Mouse (Mus musculus) liver, embryonic 11.5 days (tissue): ENCODE data around the gene Sprr3. TPM values are rescaled to one million over a fixed set of nuclear protein-coding genes. Genes with fewer than 3 reads are reported as not detected.

Experiments
- ATAC-seq: fragments of 200-750 bp; cut with Nextera tagmentation; replicated peaks from 2 replicates; pipeline ENCODE4 v1.8.0; 2017; ENCODE audit warnings: moderate number of reproducible peaks, mild to moderate bottlenecking, moderate TSS enrichment, moderate library complexity; ENCODE audit not compliant: low FRiP score
- DNase-seq: peaks from one replicate; pipeline ENCODE4 v3.0.0-alpha.2; 2017; ENCODE audit warnings: low spot score
- H3K27ac ChIP-seq: fragments of 300-500 bp; sonication (generic); 2 replicates; pipeline ENCODE4 v1.5.1; 2014; ENCODE audit warnings: mild to moderate bottlenecking, low read depth, low read length, control low read depth
- H3K27me3 ChIP-seq: fragments of 300-500 bp; sonication (generic); replicated peaks from 2 replicates; pipeline ENCODE4 v1.6.1; 2014; ENCODE audit warnings: low read length, mixed read lengths; ENCODE audit not compliant: control insufficient read depth, insufficient read depth
- H3K36me3 ChIP-seq: fragments of 300-500 bp; sonication (generic); 2 replicates; pipeline ENCODE4 v1.6.1; 2014; ENCODE audit warnings: mild to moderate bottlenecking, low read length, moderate library complexity, mixed read lengths; ENCODE audit not compliant: control insufficient read depth, insufficient read depth
- H3K4me1 ChIP-seq: fragments of 300-500 bp; sonication (generic); replicated peaks from 2 replicates; pipeline ENCODE4 v1.6.1; 2014; ENCODE audit warnings: low read length, mixed read lengths; ENCODE audit not compliant: control insufficient read depth, insufficient read depth
- H3K4me2 ChIP-seq: fragments of 300-500 bp; sonication (generic); 2 replicates; pipeline ENCODE4 v1.6.1; 2014; ENCODE audit warnings: mild to moderate bottlenecking, control low read depth, moderate library complexity
- H3K4me3 ChIP-seq: fragments of 300-500 bp; sonication (generic); 2 replicates; pipeline ENCODE4 v1.5.1; 2014; ENCODE audit warnings: low read depth, low read length, control low read depth
- H3K9ac ChIP-seq: fragments of 300-500 bp; sonication (generic); 2 replicates; pipeline ENCODE4 v1.6.1; 2014; ENCODE audit warnings: low read depth, low read length, control low read depth
- H3K9me3 ChIP-seq: fragments of 300-500 bp; sonication (generic); 2 replicates; pipeline ENCODE4 v1.6.1; 2016; ENCODE audit warnings: low read length, inconsistent platforms, mixed read lengths; ENCODE audit not compliant: control insufficient read depth
- WGBS: fragments of 180-500 bp; shearing (Covaris S2); extraction: QIAGEN DNeasy Blood & Tissue Kit; methylation state at CpG from one replicate; pipeline ENCODE4 v1.1.7; 2014; 5-methylcytosine and 5-hydroxymethylcytosine counted together
- polyA plus RNA-seq: library from polyadenylated mRNA; unstranded; fragments of >200 nt; fragmentation: Nextera tagmentation; extraction: Ambion mirVana; gene quantifications from 2 replicates; pipeline ENCODE4 v1.2.1, GENCODE M21; 2014

Sprr3 gene
- polyA plus RNA-seq, 1 experiment from 2014 or later = not detected

GRCm38 (mm10) chr3:92467424-92467823 is 8.9 kb upstream of the Sprr3 start:
- H3K4me3 ChIP-seq = no peak overlapping the region
- H3K36me3 ChIP-seq = no peaks in the 10 kb centered on the region
- no peak overlapping the region for H3K27ac ChIP-seq
- no peaks in the 10 kb centered on the region for H3K9me3 ChIP-seq
- no peak for DNase-seq
- ATAC-seq = no peak
- H3K27me3 ChIP-seq = no peaks in the 10 kb centered on the region
- no peak overlapping the region for H3K9ac ChIP-seq
- no peaks in the 10 kb centered on the region for H3K4me1 ChIP-seq
- no peak overlapping the region for H3K4me2 ChIP-seq

GRCm38 (mm10) chr3:92466576-92466975 is 8.1 kb upstream of the Sprr3 start:
- Histone ChIP-seq H3K27me3 (no peaks in the 10 kb centered on the region), H3K4me3 (no peak overlapping the region), H3K27ac (no peak overlapping the region), H3K4me2 (no peak overlapping the region), H3K9ac (no peak overlapping the region), H3K36me3 (no peaks in the 10 kb centered on the region), H3K4me1 (no peaks in the 10 kb centered on the region), H3K9me3 (no peaks in the 10 kb centered on the region)
- ATAC-seq (no peak), DNase-seq (no peak)
- WGBS = 80% methylated on average over 1 of the region's 1 CpGs

- H3K36me3 ChIP-seq = no peaks in the 10 kb centered on the region
- no peaks in the 10 kb centered on the region for H3K9me3 ChIP-seq
- no peak overlapping the region for H3K4me3 ChIP-seq
- H3K4me1 ChIP-seq = no peaks in the 10 kb centered on the region
- no peak overlapping the region for H3K27ac ChIP-seq
- no peak for ATAC-seq
- no peak overlapping the region for H3K9ac ChIP-seq
- DNase-seq = no peak
- 87% methylated on average over 5 of the region's 5 CpGs for WGBS
- H3K4me2 ChIP-seq = no peak overlapping the region
- H3K27me3 ChIP-seq = no peaks in the 10 kb centered on the region
These were observed 3.4 kb downstream of the Sprr3 start for GRCm38 (mm10) chr3:92455151-92455550.

GRCm38 (mm10) chr3:92440177-92440576 is 18.3 kb downstream of the Sprr3 start:
- 89% methylated on average over 3 of the region's 3 CpGs for WGBS
- H3K4me1 ChIP-seq = no peaks in the 10 kb centered on the region
- DNase-seq (no peak), ATAC-seq (no peak)
- no peak overlapping the region for H3K27ac ChIP-seq
- no peaks in the 10 kb centered on the region for H3K36me3 ChIP-seq
- H3K4me3 ChIP-seq = no peak overlapping the region
- no peaks in the 10 kb centered on the region for H3K27me3 ChIP-seq
- no peak overlapping the region for H3K9ac ChIP-seq
- H3K4me2 ChIP-seq = no peak overlapping the region
- no peaks in the 10 kb centered on the region for H3K9me3 ChIP-seq

- 85% methylated on average over 3 of the region's 3 CpGs for WGBS
- Histone ChIP-seq H3K9ac (no peak within 1 kb of the TSS), H3K4me2 (no peak within 1 kb of the TSS), H3K4me3 (no peak within 1 kb of the TSS), H3K36me3 (no peaks in the 10 kb centered on the region), H3K4me1 (no peaks in the 10 kb centered on the region), H3K9me3 (no peaks in the 10 kb centered on the region), H3K27me3 (no peaks in the 10 kb centered on the region), H3K27ac (no peak within 1 kb of the TSS)
- ATAC-seq = no peak
- DNase-seq = no peak
These were observed 19.8 kb downstream of the Sprr3 start, which contains the start of gene Sprr1b for GRCm38 (mm10) chr3:92438689-92439088. TSS of gene Sprr1b (minus strand) at chr3:92438789.

GRCm38 (mm10) chr3:92432282-92432681 is 26.2 kb downstream of the Sprr3 start, which contains the start of gene Sprr2k:
TSS of gene Sprr2k (plus strand) at chr3:92432582.
- ATAC-seq (no peak), DNase-seq (no peak)
- Histone ChIP-seq H3K9ac (no peak within 1 kb of the TSS), H3K4me2 (no peak within 1 kb of the TSS), H3K4me1 (no peaks in the 10 kb centered on the region), H3K9me3 (no peaks in the 10 kb centered on the region), H3K27ac (no peak within 1 kb of the TSS), H3K36me3 (no peaks in the 10 kb centered on the region), H3K4me3 (no peak within 1 kb of the TSS), H3K27me3 (no peaks in the 10 kb centered on the region)
- 90% methylated on average over 2 of the region's 2 CpGs for WGBS

GRCm38 (mm10) chr3:92429323-92429722 is 29.2 kb downstream of the Sprr3 start, which contains the start of gene Gm9774:
TSS of gene Gm9774 (minus strand) at chr3:92429423.
- no peaks in the 10 kb centered on the region for H3K36me3 ChIP-seq
- no peak within 1 kb of the TSS for H3K9ac ChIP-seq
- H3K9me3 ChIP-seq = no peaks in the 10 kb centered on the region
- no peak within 1 kb of the TSS for H3K4me3 ChIP-seq
- H3K4me1 ChIP-seq = no peaks in the 10 kb centered on the region
- WGBS = 91% methylated on average over 6 of the region's 6 CpGs
- no peak for ATAC-seq
- H3K27ac ChIP-seq = no peak within 1 kb of the TSS
- H3K4me2 ChIP-seq = no peak within 1 kb of the TSS
- no peak for DNase-seq
- H3K27me3 ChIP-seq = no peaks in the 10 kb centered on the region

GRCm38 (mm10) chr3:92417782-92418181 is 40.7 kb downstream of the Sprr3 start, which contains the start of gene Sprr2j-ps:
TSS of gene Sprr2j-ps (plus strand) at chr3:92418082.
- Histone ChIP-seq H3K4me1 (no peaks in the 10 kb centered on the region), H3K36me3 (no peaks in the 10 kb centered on the region), H3K4me3 (no peak within 1 kb of the TSS), H3K4me2 (no peak within 1 kb of the TSS), H3K9ac (no peak within 1 kb of the TSS), H3K9me3 (no peaks in the 10 kb centered on the region), H3K27me3 (no peaks in the 10 kb centered on the region), H3K27ac (no peak within 1 kb of the TSS)
- no peak for DNase-seq
- no peak for ATAC-seq
- WGBS = 87% methylated on average over 2 of the region's 2 CpGs

- Histone ChIP-seq H3K9ac (no peak within 1 kb of the TSS), H3K36me3 (no peaks in the 10 kb centered on the region), H3K4me2 (no peak within 1 kb of the TSS), H3K4me1 (no peaks in the 10 kb centered on the region), H3K9me3 (no peaks in the 10 kb centered on the region), H3K4me3 (no peak within 1 kb of the TSS), H3K27me3 (no peaks in the 10 kb centered on the region), H3K27ac (no peak within 1 kb of the TSS)
- DNase-seq = no peak
- no peak for ATAC-seq
- 85% methylated on average over 2 of the region's 2 CpGs for WGBS
These were observed 50.8 kb downstream of the Sprr3 start, which contains the start of gene Sprr2i for GRCm38 (mm10) chr3:92407691-92408090. TSS of gene Sprr2i (plus strand) at chr3:92407991.
